Mouse (Mus musculus) embryonic facial prominence, embryonic 15.5 days (tissue): ENCODE measurements around the gene Cetn4. TPM values are rescaled to one million over a fixed set of nuclear protein-coding genes. Genes with fewer than 3 reads are reported as not detected.

ENCODE experiments used
- ATAC-seq: fragments of 200-750 bp; cut with Nextera tagmentation; 2 replicates; pipeline ENCODE4 v1.8.0; 2017; ENCODE audit warnings: low read depth, moderate TSS enrichment; ENCODE audit not compliant: insufficient number of reproducible peaks, low FRiP score, low TSS enrichment
- H3K27ac ChIP-seq: fragments of 300-500 bp; sonication (generic); replicated peaks from 2 replicates; pipeline ENCODE4 v1.5.1; 2015; ENCODE audit warnings: mild to moderate bottlenecking, inconsistent platforms
- H3K27me3 ChIP-seq: fragments of 300-500 bp; sonication (generic); 2 replicates; pipeline ENCODE4 v1.6.1; 2015; ENCODE audit warnings: inconsistent platforms
- H3K36me3 ChIP-seq: fragments of 300-500 bp; sonication (generic); 2 replicates; pipeline ENCODE4 v1.6.1; 2015; ENCODE audit warnings: mild to moderate bottlenecking, inconsistent platforms
- H3K4me1 ChIP-seq: fragments of 300-500 bp; sonication (generic); 2 replicates; pipeline ENCODE4 v1.6.1; 2015; ENCODE audit warnings: inconsistent platforms
- H3K4me2 ChIP-seq: fragments of 300-500 bp; sonication (generic); replicated peaks from 2 replicates; pipeline ENCODE4 v1.6.1; 2015; ENCODE audit warnings: mild to moderate bottlenecking, inconsistent platforms
- H3K4me3 ChIP-seq: fragments of 300-500 bp; sonication (generic); replicated peaks from 2 replicates; pipeline ENCODE4 v1.5.1; 2015; ENCODE audit warnings: mild to moderate bottlenecking, inconsistent platforms
- H3K9ac ChIP-seq: fragments of 300-500 bp; sonication (generic); 2 replicates; pipeline ENCODE4 v1.6.1; 2015; ENCODE audit warnings: inconsistent platforms
- H3K9me3 ChIP-seq: fragments of 300-500 bp; sonication (generic); replicated peaks from 2 replicates; pipeline ENCODE4 v1.6.1; 2016; ENCODE audit warnings: inconsistent platforms
- WGBS: fragments of 180-500 bp; shearing (Covaris S2); methylation state at CpG from one replicate; pipeline ENCODE4 v1.1.7; 2015; 5-methylcytosine and 5-hydroxymethylcytosine counted together
- polyA plus RNA-seq: library from polyadenylated mRNA; unstranded; fragments of >200 nt; fragmentation: Nextera tagmentation; extraction: Ambion mirVana; gene quantifications from 2 replicates; pipeline ENCODE4 v1.2.1, GENCODE M21; 2015

Cetn4 gene
- polyA plus RNA-seq, 1 experiment from 2014 or later: 6.8 TPM

DNA sequence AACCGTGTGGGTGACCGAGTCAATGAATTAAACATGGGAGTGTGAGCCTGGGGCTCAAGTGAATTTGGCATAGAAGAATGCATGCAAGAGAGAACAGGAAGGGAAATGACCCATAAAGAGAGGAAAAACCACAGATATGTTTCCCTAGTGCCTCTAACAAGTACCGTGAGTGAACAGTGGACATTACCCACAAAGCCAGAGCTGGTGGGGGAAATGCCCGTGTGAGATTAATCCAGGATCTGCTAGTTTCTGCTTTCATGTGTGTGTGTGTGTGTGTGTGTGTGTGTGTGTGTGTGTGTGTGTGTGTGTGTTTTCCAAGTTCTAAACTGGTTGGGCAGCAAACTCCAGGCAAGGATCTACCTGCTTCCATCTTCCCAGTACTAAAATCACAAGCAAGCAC is 42.6 kb downstream of the Cetn4 start:
- no peak overlapping the region for H3K4me3 ChIP-seq
- no peak for ATAC-seq
- H3K36me3 ChIP-seq: no peaks in the 10 kb centered on the region
- WGBS: 70% methylated on average over 4 of the region's 4 CpGs
- no peak overlapping the region for H3K9ac ChIP-seq
- H3K27ac ChIP-seq: no peak overlapping the region
- no peaks in the 10 kb centered on the region for H3K4me1 ChIP-seq
- H3K27me3 ChIP-seq: peaks cover 3% of the 10 kb centered on the region; the same call in 1 of the 2 replicates
- H3K4me2 ChIP-seq: no peak overlapping the region
- H3K9me3 ChIP-seq: no peaks in the 10 kb centered on the region

DNA sequence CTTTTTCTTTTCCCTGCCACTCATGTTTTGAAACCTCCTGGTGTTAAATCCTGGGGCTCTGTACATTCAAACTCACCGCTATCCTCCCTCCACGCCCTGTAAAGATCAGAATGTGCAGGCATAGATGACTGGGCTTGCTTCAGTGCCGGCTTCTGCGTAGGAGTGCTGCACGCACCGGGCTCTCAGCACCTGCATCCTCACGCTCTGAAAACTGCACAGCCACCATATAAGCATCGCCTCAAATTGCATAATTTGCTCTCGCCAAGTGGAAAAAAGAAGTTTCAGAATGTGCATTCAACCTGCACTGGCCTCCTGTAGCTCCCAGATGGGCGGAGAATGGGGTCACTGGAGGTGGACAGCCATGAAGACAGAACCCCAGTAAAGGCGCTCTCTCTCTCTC is 44.2 kb downstream of the Cetn4 start:
- H3K9ac ChIP-seq: no peak overlapping the region
- no peak for ATAC-seq
- H3K36me3 ChIP-seq: no peaks in the 10 kb centered on the region
- H3K4me1 ChIP-seq: no peaks in the 10 kb centered on the region
- no peaks in the 10 kb centered on the region for H3K27me3 ChIP-seq
- H3K27ac ChIP-seq: no peak overlapping the region
- no peak overlapping the region for H3K4me2 ChIP-seq
- no peak overlapping the region for H3K4me3 ChIP-seq
- 84% methylated on average over 11 of the region's 11 CpGs for WGBS
- no peaks in the 10 kb centered on the region for H3K9me3 ChIP-seq

DNA sequence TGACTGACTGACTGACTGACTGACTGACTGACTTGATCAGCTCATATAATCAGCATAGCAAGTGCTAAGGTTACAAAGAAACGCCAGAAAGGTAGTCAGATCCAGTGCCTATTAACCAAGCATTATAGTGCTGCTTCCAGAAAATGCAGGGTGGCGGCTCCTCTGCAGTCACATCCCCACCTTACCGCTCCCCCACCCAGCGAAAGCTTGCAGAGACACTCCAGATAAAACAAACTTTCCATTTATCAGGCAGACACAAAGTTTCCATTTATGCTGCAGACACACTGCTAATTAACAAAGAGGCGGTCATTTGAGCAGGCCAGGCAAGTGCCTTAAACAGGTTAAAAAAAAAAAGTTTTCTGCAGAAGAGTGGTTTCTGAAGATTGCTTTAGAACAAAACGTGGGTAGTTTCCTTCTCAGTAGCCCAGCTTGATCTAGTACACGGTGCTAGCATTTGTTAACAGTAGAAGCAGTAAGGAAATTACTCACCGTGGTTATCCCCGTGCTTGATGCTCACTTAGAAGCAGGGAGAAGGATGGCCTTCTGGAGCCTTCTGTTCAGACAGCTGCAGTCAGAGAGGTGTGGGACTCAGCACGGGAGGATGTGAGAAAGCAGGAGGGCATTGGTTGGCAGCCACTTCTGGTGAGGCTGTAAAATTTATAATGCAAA is 53.0 kb downstream of the Cetn4 start:
- ATAC-seq: no peak
- Histone ChIP-seq H3K9ac (no peak overlapping the region), H3K4me2 (no peak overlapping the region), H3K4me3 (no peak overlapping the region), H3K27ac (no peak overlapping the region), H3K27me3 (no peaks in the 10 kb centered on the region), H3K4me1 (no peaks in the 10 kb centered on the region), H3K9me3 (no peaks in the 10 kb centered on the region), H3K36me3 (no peaks in the 10 kb centered on the region)
- 62% methylated on average over 10 of the region's 10 CpGs for whole genome bisulfite sequencing

DNA sequence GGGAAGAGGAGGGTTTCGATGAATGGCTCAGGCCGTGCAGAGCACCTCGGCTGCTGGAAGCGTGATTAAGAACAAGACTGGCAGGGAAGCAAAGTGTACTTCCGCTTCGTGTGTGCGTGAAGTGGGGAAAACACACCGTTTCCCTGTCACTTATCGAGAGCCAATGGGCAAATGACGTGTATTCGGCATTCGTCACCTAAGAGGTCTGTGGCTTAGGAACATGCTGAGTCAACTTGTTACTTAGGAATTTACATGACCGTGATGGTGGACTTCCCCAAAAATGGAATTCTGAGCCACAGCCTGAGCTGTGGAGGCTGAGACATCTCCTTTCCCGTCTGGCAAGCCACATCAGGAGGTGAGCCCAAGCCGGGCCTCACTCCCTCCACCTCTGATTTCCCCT is 54.7 kb downstream of the Cetn4 start:
- ATAC-seq: no peak
- no peak overlapping the region for H3K4me3 ChIP-seq
- WGBS: 87% methylated on average over 15 of the region's 15 CpGs

More for the DNA sequence above, 54.7 kb downstream of the Cetn4 start:
- no peaks in the 10 kb centered on the region for H3K9me3 ChIP-seq
- no peak overlapping the region for H3K27ac ChIP-seq
- H3K27me3 ChIP-seq: no peaks in the 10 kb centered on the region
- H3K36me3 ChIP-seq: no peaks in the 10 kb centered on the region
- no peak overlapping the region for H3K9ac ChIP-seq
- H3K4me1 ChIP-seq: no peaks in the 10 kb centered on the region
- no peak overlapping the region for H3K4me2 ChIP-seq

Other genes starting within 250 kb of the Cetn4 start
- 0.37 and 0.62 TPM in 2 replicates for gene Adad1, start 249.2 kb downstream of the Cetn4 start, polyA plus RNA-seq
- gene Il2, start 186.7 kb downstream of the Cetn4 start, polyA plus RNA-seq: 0.25 and 0.44 TPM in 2 replicates
- gene Il21, start 80.1 kb downstream of the Cetn4 start, polyA plus RNA-seq: not detected in 2 replicates
- 7.0 and 8.3 TPM in 2 replicates for gene Bbs12, start 154 bp downstream of the Cetn4 start, polyA plus RNA-seq
- gene Fgf2, start 35.6 kb upstream of the Cetn4 start, polyA plus RNA-seq: 4.8 and 5.4 TPM in 2 replicates
- gene Spata5, start 107.2 kb upstream of the Cetn4 start, polyA plus RNA-seq: 34.7 and 38.9 TPM in 2 replicates
- gene Nudt6, start 107.5 kb upstream of the Cetn4 start, polyA plus RNA-seq: 4.9 and 6.2 TPM in 2 replicates